ENCODE assay signal across 9 mouse cellular contexts in the genomic region with DNA sequence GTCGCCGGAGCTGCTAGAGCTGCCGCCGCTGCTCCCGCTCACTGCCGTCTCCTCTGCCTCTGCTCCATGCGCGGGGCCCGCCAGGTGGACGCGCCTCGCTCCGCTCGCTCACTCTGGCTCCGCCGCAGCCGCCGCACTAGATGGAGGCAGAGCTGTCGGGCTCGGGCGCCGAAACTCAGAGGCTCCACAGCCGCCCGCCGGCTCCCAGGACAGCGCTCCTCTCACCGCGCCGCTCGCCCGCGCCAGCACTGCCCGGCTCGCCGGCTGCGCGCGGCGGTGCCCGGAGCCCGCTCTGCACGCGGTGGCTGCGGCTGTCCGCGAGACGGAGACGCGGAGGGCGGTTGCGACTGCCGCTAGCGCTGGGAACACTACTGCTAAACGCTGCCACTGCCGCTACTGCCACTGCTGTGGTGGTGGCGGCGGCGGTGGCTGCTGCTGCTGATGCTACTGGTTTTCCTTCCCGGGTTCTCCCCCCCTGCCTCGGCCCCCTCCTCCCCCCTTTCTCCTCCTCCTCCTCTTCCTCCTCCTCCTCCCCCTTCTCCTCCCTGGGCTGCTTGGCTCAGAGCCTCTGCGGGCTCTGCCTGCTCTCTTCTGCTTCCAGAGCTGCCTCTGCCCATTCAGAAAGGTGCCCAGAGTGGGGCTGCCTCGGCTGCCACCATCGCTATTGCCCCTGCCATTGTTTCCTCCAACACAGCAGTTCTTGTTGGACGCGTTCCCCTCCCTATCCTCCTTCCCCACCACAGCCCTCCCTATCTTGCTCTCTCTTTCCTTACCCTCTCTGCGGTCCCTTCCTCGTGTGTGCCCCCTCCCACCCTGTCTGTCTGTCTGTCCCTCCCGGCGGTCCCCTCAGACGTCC. TPM values are rescaled to one million over a fixed set of nuclear protein-coding genes. Genes with fewer than 3 reads are reported as not detected.
A peak's percentile ranks its signal among the peaks of the same experiment; 100 is the strongest.
DNase-seq lines count a peak whose midpoint lies in the region; ATAC-seq and TF ChIP-seq lines count a peak whose summit lies in the region.
"Had no signal": no experiment of that assay in that cellular context is flagged by ENCODE, and none has a peak within 500 bp of the region (broad histone marks: within the 10 kb centered on the region; RNA-seq: fewer than 3 reads in every experiment).

Gene Nexmif (minus strand): TSS at position 450 of the 856 bp plus-strand sequence.

- peak within 1 kb of the TSS; percentile 63 for H3K4me3 ChIP-seq in heart, embryonic 10.5 days
- H3K4me3 ChIP-seq in kidney, embryonic 14.5 days (ENCODE audit: low read length) = peak within 1 kb of the TSS; percentile 46
- H3K4me3 ChIP-seq in limb, embryonic 13.5 days = peak within 1 kb of the TSS; percentile 55
- H3K4me3 ChIP-seq in midbrain, embryonic 14.5 days (replicated peaks; ENCODE audit: low read depth, low read length) = peak within 1 kb of the TSS; percentile 58
- peak within 1 kb of the TSS; percentile 84 for H3K4me3 ChIP-seq in testis, adult 2 months (ENCODE audit: control insufficient read depth, low read depth, low read length)

- H3K9ac ChIP-seq in kidney, embryonic 14.5 days (ENCODE audit: low read depth, low read length) = peak within 1 kb of the TSS; percentile 47
- peak within 1 kb of the TSS; percentile 72 for H3K9ac ChIP-seq in limb, embryonic 13.5 days
- peak within 1 kb of the TSS; percentile 81 for H3K9ac ChIP-seq in midbrain, embryonic 14.5 days (replicated peaks; ENCODE audit: low read length)

- DNase-seq in layer of hippocampus, adult 11-12 months (ENCODE audit: low spot score) = peak; percentile 19
- no peak for DNase-seq in layer of hippocampus, adult 9-10 months (ENCODE audit: low spot score)
- peak; percentile 45 for DNase-seq in embryo, embryonic 10.5 days (ENCODE audit: low spot score)
- peak; percentile 75 for DNase-seq in heart, embryonic 10.5 days (ENCODE audit: low spot score)
- DNase-seq in midbrain, embryonic 14.5 days = peak; percentile 79

- H3K9me3 ChIP-seq in heart, embryonic 10.5 days = no peaks in the 10 kb centered on the region; the same call in 1 of the 2 replicates
- no peaks in the 10 kb centered on the region for H3K9me3 ChIP-seq in kidney, embryonic 14.5 days (ENCODE audit: control insufficient read depth, low read length)
- no peaks in the 10 kb centered on the region for H3K9me3 ChIP-seq in limb, embryonic 13.5 days
- no peaks in the 10 kb centered on the region for H3K9me3 ChIP-seq in midbrain, embryonic 14.5 days (ENCODE audit: control insufficient read depth, low read length)

- peaks cover 64% of the 10 kb centered on the region for H3K27me3 ChIP-seq in heart, embryonic 10.5 days (ENCODE audit: insufficient read depth, poor library complexity, severe bottlenecking)
- peaks cover 22% of the 10 kb centered on the region; the same call in 1 of the 2 replicates for H3K27me3 ChIP-seq in kidney, embryonic 14.5 days (ENCODE audit: control insufficient read depth, insufficient read depth, low read length)
- peaks cover 45% of the 10 kb centered on the region for H3K27me3 ChIP-seq in limb, embryonic 13.5 days
- no peaks in the 10 kb centered on the region; the same call in none of the 2 replicates for H3K27me3 ChIP-seq in midbrain, embryonic 14.5 days (ENCODE audit: control insufficient read depth, insufficient read depth, low read length)
- H3K27me3 ChIP-seq in testis, adult 2 months (ENCODE audit: control insufficient read depth, insufficient read depth, low read length) = no peaks in the 10 kb centered on the region

- no peak for TF ChIP-seq POLR2A in testis, adult 2 months (IDR thresholded peaks at IDR 0.05; ENCODE audit: control insufficient read depth, low read depth, low read length)

- H3K36me3 ChIP-seq in heart, embryonic 10.5 days = no peaks in the 10 kb centered on the region
- H3K36me3 ChIP-seq in kidney, embryonic 14.5 days (ENCODE audit: control insufficient read depth, insufficient read depth, low read length) = no peaks in the 10 kb centered on the region
- no peaks in the 10 kb centered on the region for H3K36me3 ChIP-seq in limb, embryonic 13.5 days
- H3K36me3 ChIP-seq in midbrain, embryonic 14.5 days (ENCODE audit: control insufficient read depth, insufficient read depth, low read length) = no peaks in the 10 kb centered on the region
- H3K36me3 ChIP-seq in testis, adult 2 months (ENCODE audit: control insufficient read depth, insufficient read depth, low read length) = no peaks in the 10 kb centered on the region

- peak within 1 kb of the TSS; percentile 76 for H3K27ac ChIP-seq in heart, embryonic 10.5 days
- H3K27ac ChIP-seq in kidney, embryonic 14.5 days (ENCODE audit: low read depth, low read length) = 0 out of 2 replicates have a peak within 1 kb of the TSS, but pooled peaks have one; percentile 24
- H3K27ac ChIP-seq in limb, embryonic 13.5 days = peak within 1 kb of the TSS; percentile 70
- H3K27ac ChIP-seq in midbrain, embryonic 14.5 days (replicated peaks; ENCODE audit: low read depth, low read length) = peak within 1 kb of the TSS; percentile 94
- peak within 1 kb of the TSS; percentile 81 for H3K27ac ChIP-seq in testis, adult 2 months (ENCODE audit: control insufficient read depth, insufficient read depth, low read depth, low read length)
- H3K27ac ChIP-seq: macrophage had no signal

- TF ChIP-seq CTCF in testis, adult 2 months (IDR thresholded peaks at IDR 0.05; ENCODE audit: control insufficient read depth, insufficient read depth, insufficient replicate concordance, low read depth, low read length) = no peak

- peak within 1 kb of the TSS; percentile 66 for H3K4me2 ChIP-seq in kidney, embryonic 14.5 days (replicated peaks; ENCODE audit: low read depth, low read length)
- H3K4me2 ChIP-seq in limb, embryonic 13.5 days (replicated peaks) = peak within 1 kb of the TSS; percentile 68
- H3K4me2 ChIP-seq in midbrain, embryonic 14.5 days (ENCODE audit: low read length) = peak within 1 kb of the TSS; percentile 58

- 19% methylated on average over 70 of the region's 70 CpGs for WGBS in heart, embryonic 10.5 days
- 40% methylated on average over 52 of the region's 70 CpGs for WGBS in kidney, embryonic 14.5 days
- 19% methylated on average over 61 of the region's 70 CpGs for whole genome bisulfite sequencing in limb, embryonic 13.5 days
- whole genome bisulfite sequencing in midbrain, embryonic 14.5 days = 19% methylated on average over 68 of the region's 70 CpGs

- peak; percentile 86 for ATAC-seq in kidney, embryonic 14.5 days (ENCODE audit: low FRiP score, low TSS enrichment)
- peak; percentile 79 for ATAC-seq in limb, embryonic 13.5 days (ENCODE audit: low FRiP score, low read depth)
- ATAC-seq in midbrain, embryonic 14.5 days (ENCODE audit: low FRiP score, low TSS enrichment) = peak; percentile 82

- no peaks in the 10 kb centered on the region for H3K4me1 ChIP-seq in heart, embryonic 10.5 days
- H3K4me1 ChIP-seq in kidney, embryonic 14.5 days (ENCODE audit: control insufficient read depth, insufficient read depth, low read length) = no peaks in the 10 kb centered on the region
- H3K4me1 ChIP-seq in limb, embryonic 13.5 days = 0 out of 2 replicates have a peak, but pooled peaks cover 3% of the 10 kb centered on the region
- no peaks in the 10 kb centered on the region for H3K4me1 ChIP-seq in midbrain, embryonic 14.5 days (ENCODE audit: control insufficient read depth, insufficient read depth, low read length)
- no peaks in the 10 kb centered on the region for H3K4me1 ChIP-seq in testis, adult 2 months (ENCODE audit: control insufficient read depth, insufficient read depth, low read length)

RNA-seq across cellular contexts. Expression of gene Nexmif, which starts in this region (rescaled TPM):
- polyA plus RNA-seq in heart, embryonic 10.5 days (2016; fragmentation: Nextera tagmentation; extraction: Ambion mirVana) = 0.64 and 0.67 TPM in 2 replicates
- polyA plus RNA-seq in kidney, embryonic 14.5 days (2014; fragmentation: Nextera tagmentation; extraction: Ambion mirVana) = 1.5 and 1.8 TPM in 2 replicates
- polyA plus RNA-seq in limb, embryonic 13.5 days (2015; fragmentation: Nextera tagmentation; extraction: Ambion mirVana) = 4.0 TPM in 2 replicates
- polyA plus RNA-seq in midbrain, embryonic 14.5 days (2014; fragmentation: Nextera tagmentation; extraction: Ambion mirVana) = 19.1 and 22.0 TPM in 2 replicates
- 0.33 and 0.43 TPM in 2 replicates for polyA plus RNA-seq in testis, adult 2 months (2012; rRNA removed)
- polyA plus RNA-seq: macrophage had no signal

Comparison
In these comparisons a context has a peak if more than half of its experiments do, and no peak if none do; other contexts are left out.
1. Peak in DNase-seq, H3K4me3 ChIP-seq and H3K27ac ChIP-seq in heart, embryonic 10.5 days; RNA of the gene not detected or under 1 TPM.
2. H3K27ac ChIP-seq: peak in every context shown above with its lines; median percentile 94 in midbrain, embryonic 14.5 days; 81 in testis, adult 2 months; 76 in heart, embryonic 10.5 days; 70 in limb, embryonic 13.5 days; 24 in kidney, embryonic 14.5 days.